Mouse (Mus musculus): ENCODE data around the gene Ptbp1. TPM values are rescaled to one million over a fixed set of nuclear protein-coding genes. Genes with fewer than 3 reads are reported as not detected.
"Not testable (repeated sequence)": the region's sequence is repeated elsewhere in the genome, so short reads cannot be mapped to it uniquely, and the experiment has no call there.

The Ptbp1 gene
- polyA plus RNA-seq, 1 experiment from 2014 or later = 141 TPM

DNA sequence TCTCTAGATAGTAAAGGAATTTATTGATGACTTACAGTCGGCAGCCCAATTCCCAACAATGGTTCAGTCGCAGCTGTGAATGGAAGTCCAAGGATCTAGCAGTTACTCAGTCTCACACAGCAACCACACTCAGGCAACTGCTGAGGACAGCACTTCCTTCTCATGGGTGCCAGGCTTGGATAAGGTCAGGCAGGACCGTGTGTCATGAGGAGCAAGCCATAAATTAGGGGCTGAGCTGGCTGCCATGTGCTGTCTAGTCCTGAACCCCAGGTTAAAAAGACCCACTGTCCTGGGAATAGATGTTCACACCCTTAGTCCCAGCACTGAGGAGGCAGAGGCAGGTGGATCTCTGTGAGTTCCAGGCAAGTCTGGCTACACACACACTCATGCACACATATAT is 30.7 kb downstream of the Ptbp1 start:
- not testable (repeated sequence) for H3K27ac ChIP-seq (replicated peaks); ATAC-seq (ENCODE audit: extremely low read depth, insufficient number of reproducible peaks, low FRiP score, low TSS enrichment); H3K9me3 ChIP-seq; H3K9ac ChIP-seq; H3K36me3 ChIP-seq; H3K4me3 ChIP-seq; H3K4me2 ChIP-seq
- 68% methylated on average over 3 of the region's 3 CpGs for WGBS
- H3K27me3 ChIP-seq (replicated peaks) = peaks cover 46% of the 10 kb centered on the region
- peaks cover 32% of the 10 kb centered on the region for H3K4me1 ChIP-seq

DNA sequence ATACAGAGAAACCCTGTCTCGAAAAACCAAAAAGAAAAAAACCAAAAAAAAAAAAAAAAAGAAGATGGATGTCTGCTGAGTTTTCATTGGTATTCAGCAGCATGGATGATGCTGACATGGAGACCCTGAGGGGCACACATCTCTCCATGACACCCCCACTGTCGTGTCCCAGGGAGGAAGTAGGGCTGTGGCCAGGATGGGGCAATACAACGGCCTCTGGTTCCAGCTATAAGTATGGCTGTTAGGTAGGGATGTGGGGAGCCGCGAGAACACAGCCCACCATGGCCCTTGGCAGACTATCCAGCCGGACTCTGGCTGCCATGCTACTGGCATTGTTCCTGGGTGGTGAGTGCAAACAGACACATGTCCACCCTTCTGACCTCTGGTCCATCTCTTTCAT is 31.8 kb downstream of the Ptbp1 start, which contains the start of gene Elane:
Gene Elane, plus strand, starts transcription at position 194 of the 400 bp plus-strand sequence.
- ATAC-seq (ENCODE audit: extremely low read depth, insufficient number of reproducible peaks, low FRiP score, low TSS enrichment) = no peak
- 75% methylated on average over 6 of the region's 6 CpGs for WGBS
- Histone ChIP-seq H3K36me3 (no peaks in the 10 kb centered on the region), H3K4me3 (no peak within 1 kb of the TSS), H3K27me3 (replicated peaks) (peaks cover 37% of the 10 kb centered on the region), H3K27ac (replicated peaks) (no peak within 1 kb of the TSS), H3K9ac (no peak within 1 kb of the TSS), H3K9me3 (no peaks in the 10 kb centered on the region), H3K4me1 (peaks cover 23% of the 10 kb centered on the region), H3K4me2 (no peak within 1 kb of the TSS)

DNA sequence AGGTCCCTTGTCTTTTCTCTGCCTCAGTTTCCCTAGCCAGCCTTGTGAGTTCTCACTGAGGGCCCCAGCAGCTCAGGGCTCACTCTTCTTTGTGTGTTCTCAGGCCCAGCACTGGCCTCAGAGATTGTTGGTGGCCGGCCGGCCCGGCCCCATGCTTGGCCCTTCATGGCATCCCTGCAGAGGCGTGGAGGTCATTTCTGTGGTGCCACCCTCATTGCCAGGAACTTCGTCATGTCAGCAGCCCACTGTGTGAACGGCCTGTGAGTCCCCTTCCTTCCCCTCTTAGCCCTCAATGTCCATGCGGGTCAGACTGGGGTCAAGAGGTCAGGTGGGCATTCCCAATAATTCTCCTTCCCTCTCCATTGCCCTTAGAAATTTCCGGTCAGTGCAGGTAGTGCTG is 32.4 kb downstream of the Ptbp1 start:
- WGBS = 62% methylated on average over 8 of the region's 8 CpGs
- H3K4me2 ChIP-seq = no peak overlapping the region
- H3K36me3 ChIP-seq = no peaks in the 10 kb centered on the region
- no peak overlapping the region for H3K27ac ChIP-seq (replicated peaks)
- no peaks in the 10 kb centered on the region for H3K9me3 ChIP-seq
- no peak overlapping the region for H3K9ac ChIP-seq
- peaks cover 38% of the 10 kb centered on the region for H3K27me3 ChIP-seq (replicated peaks)
- H3K4me1 ChIP-seq = peaks cover 20% of the 10 kb centered on the region
- H3K4me3 ChIP-seq = no peak overlapping the region
- ATAC-seq (ENCODE audit: extremely low read depth, insufficient number of reproducible peaks, low FRiP score, low TSS enrichment) = no peak

DNA sequence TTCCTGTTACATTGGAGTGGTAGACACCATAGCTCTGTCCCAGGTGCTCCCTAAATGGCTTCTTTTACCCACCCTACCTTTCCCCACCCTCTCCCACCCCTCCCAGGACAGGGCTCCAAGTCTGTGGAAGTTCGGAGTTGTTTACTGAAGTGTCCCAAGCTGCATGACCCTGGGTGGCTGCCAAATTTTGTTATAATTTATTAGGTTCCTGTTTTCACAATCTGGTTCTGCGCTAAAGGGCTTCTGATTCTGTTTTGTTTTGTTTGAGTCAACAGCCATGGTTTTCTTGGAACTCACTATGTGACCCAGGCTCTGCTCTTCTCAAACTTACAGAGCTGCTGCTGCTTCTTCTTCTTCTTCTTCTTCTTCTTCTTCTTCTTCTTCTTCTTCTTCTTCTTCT is 35.2 kb downstream of the Ptbp1 start:
- no peak overlapping the region for H3K4me2 ChIP-seq
- peaks cover 19% of the 10 kb centered on the region for H3K27me3 ChIP-seq (replicated peaks)
- no peak for ATAC-seq (ENCODE audit: extremely low read depth, insufficient number of reproducible peaks, low FRiP score, low TSS enrichment)
- 78% methylated on average over 2 of the region's 2 CpGs for WGBS
- H3K9ac ChIP-seq = no peak overlapping the region
- H3K9me3 ChIP-seq = no peaks in the 10 kb centered on the region
- H3K27ac ChIP-seq (replicated peaks) = no peak overlapping the region
- peaks cover 4% of the 10 kb centered on the region; the same call in 1 of the 2 replicates for H3K36me3 ChIP-seq
- H3K4me3 ChIP-seq = no peak overlapping the region
- H3K4me1 ChIP-seq = peaks cover 10% of the 10 kb centered on the region

DNA sequence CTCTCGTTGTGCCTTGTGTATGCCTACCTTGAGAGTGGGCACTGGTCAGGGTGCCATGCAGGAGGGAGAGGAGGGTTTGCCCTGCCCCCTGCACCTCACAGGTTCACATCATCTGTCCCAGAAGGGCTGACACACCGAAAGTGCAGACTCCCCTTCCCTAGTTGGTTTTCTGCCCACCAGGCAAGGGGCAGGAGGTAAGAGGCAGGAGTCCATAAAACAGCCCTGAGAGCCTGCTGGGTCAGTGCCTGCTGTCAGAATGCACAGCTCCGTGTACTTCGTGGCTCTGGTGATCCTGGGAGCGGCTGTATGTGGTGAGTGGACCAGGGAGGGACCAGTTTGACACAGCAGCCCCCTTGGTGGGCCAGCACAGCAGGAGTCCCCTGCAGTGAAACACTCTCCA is 36.4 kb downstream of the Ptbp1 start, which contains the start of gene Cfd:
Gene Cfd, plus strand, starts transcription at position 184 of the 400 bp plus-strand sequence.
- H3K4me3 ChIP-seq = no peak within 1 kb of the TSS
- H3K36me3 ChIP-seq = peaks cover 15% of the 10 kb centered on the region
- ATAC-seq (ENCODE audit: extremely low read depth, insufficient number of reproducible peaks, low FRiP score, low TSS enrichment) = no peak
- peaks cover 7% of the 10 kb centered on the region; the same call in 1 of the 2 replicates for H3K4me1 ChIP-seq
- H3K9ac ChIP-seq = no peak within 1 kb of the TSS
- H3K4me2 ChIP-seq = no peak within 1 kb of the TSS
- peaks cover 19% of the 10 kb centered on the region for H3K27me3 ChIP-seq (replicated peaks)
- H3K9me3 ChIP-seq = no peaks in the 10 kb centered on the region
- no peak within 1 kb of the TSS for H3K27ac ChIP-seq (replicated peaks)
- 39% methylated on average over 5 of the region's 5 CpGs for WGBS

DNA sequence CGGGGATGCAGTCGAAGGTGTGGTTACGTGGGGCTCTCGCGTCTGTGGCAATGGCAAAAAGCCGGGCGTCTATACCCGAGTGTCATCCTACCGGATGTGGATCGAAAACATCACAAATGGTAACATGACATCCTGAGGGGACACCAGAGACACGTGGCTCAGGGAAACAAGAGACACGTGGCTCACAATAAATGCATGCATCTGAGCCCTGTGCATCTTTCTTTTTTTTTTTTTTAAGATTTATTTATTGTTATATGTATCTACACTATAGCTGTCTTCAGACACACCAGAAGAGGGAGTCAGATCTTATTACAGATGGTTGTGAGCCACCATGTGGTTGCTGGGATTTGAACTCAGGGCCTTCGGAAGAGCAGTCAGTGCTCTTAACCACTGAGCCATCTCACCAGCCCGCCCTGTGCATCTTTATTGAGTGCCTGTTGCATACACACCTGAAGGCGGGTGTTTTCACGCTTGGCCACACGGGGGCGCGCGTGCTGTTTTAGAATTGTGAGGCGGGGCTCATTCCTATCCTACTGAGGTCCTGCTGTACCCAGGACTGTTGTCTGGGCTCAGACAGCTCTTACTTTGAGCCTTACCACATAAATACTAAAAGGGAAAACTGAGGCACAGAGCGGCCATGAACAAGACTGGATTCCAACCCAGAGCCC is 38.4 kb downstream of the Ptbp1 start:
- not testable (repeated sequence) for H3K4me2 ChIP-seq; H3K9me3 ChIP-seq; H3K4me1 ChIP-seq; H3K4me3 ChIP-seq; ATAC-seq (ENCODE audit: extremely low read depth, insufficient number of reproducible peaks, low FRiP score, low TSS enrichment); H3K27ac ChIP-seq (replicated peaks)
- H3K9ac ChIP-seq = 0 out of 2 replicates have a peak overlapping the region, but pooled peaks have one; percentile 5
- 41% methylated on average over 22 of the region's 22 CpGs for WGBS
- H3K36me3 ChIP-seq = peaks cover 34% of the 10 kb centered on the region
- H3K27me3 ChIP-seq (replicated peaks) = peaks cover 12% of the 10 kb centered on the region

DNA sequence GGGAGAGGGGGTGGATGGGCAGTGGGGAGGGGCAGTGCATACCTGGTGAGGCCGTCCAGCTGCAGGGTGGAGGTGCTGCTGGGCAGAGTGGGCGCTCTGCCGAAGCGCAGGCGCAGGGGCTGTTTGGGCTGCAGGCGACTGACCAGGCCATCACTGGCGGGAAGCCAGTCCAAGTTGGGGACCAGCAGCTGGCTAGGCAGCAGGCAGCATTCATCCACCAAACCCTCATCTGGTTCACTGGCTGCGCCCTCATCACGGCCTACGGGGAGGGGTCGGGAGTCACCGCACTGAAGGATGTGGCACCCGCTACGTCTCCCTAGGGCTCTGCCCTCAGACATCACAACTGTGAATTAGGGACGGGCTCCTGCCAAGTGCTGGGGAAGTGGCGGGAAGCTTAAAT is 42.1 kb downstream of the Ptbp1 start:
- Histone ChIP-seq H3K9me3 (no peaks in the 10 kb centered on the region), H3K9ac (no peak overlapping the region), H3K27ac (replicated peaks) (no peak overlapping the region), H3K36me3 (peaks cover 69% of the 10 kb centered on the region), H3K4me3 (no peak overlapping the region), H3K27me3 (replicated peaks) (peaks cover 3% of the 10 kb centered on the region; the same call in 1 of the 2 replicates), H3K4me1 (peaks cover 7% of the 10 kb centered on the region; the same call in 1 of the 2 replicates), H3K4me2 (no peak overlapping the region)
- WGBS = 88% methylated on average over 16 of the region's 16 CpGs
- no peak for ATAC-seq (ENCODE audit: extremely low read depth, insufficient number of reproducible peaks, low FRiP score, low TSS enrichment)

DNA sequence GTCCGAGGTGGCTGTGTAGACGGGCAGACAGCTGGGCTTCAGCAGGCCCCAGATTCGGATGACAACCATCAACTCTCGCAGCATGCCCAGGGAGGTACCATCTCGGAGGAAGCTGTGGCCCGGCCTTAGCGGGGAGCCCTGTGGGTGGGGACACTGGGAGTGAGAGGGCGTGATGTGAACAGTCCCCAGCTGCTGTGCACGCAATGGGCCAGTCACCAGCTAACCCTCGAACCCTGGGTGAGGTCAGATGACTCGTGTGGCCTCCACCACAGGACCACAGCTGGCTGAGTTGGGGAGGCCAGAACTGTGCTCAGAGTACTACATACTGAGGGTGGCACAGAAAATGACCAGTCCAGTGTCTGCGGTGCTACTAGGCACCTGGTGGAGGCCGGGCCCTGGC is 42.6 kb downstream of the Ptbp1 start:
- H3K9me3 ChIP-seq = no peaks in the 10 kb centered on the region
- no peak for ATAC-seq (ENCODE audit: extremely low read depth, insufficient number of reproducible peaks, low FRiP score, low TSS enrichment)
- no peak overlapping the region for H3K4me3 ChIP-seq
- H3K27ac ChIP-seq (replicated peaks) = no peak overlapping the region
- H3K9ac ChIP-seq = no peak overlapping the region
- WGBS = 83% methylated on average over 13 of the region's 13 CpGs
- H3K27me3 ChIP-seq (replicated peaks) = no peaks in the 10 kb centered on the region; the same call in 1 of the 2 replicates
- peaks cover 7% of the 10 kb centered on the region; the same call in 1 of the 2 replicates for H3K4me1 ChIP-seq
- peaks cover 74% of the 10 kb centered on the region for H3K36me3 ChIP-seq
- H3K4me2 ChIP-seq = no peak overlapping the region

DNA sequence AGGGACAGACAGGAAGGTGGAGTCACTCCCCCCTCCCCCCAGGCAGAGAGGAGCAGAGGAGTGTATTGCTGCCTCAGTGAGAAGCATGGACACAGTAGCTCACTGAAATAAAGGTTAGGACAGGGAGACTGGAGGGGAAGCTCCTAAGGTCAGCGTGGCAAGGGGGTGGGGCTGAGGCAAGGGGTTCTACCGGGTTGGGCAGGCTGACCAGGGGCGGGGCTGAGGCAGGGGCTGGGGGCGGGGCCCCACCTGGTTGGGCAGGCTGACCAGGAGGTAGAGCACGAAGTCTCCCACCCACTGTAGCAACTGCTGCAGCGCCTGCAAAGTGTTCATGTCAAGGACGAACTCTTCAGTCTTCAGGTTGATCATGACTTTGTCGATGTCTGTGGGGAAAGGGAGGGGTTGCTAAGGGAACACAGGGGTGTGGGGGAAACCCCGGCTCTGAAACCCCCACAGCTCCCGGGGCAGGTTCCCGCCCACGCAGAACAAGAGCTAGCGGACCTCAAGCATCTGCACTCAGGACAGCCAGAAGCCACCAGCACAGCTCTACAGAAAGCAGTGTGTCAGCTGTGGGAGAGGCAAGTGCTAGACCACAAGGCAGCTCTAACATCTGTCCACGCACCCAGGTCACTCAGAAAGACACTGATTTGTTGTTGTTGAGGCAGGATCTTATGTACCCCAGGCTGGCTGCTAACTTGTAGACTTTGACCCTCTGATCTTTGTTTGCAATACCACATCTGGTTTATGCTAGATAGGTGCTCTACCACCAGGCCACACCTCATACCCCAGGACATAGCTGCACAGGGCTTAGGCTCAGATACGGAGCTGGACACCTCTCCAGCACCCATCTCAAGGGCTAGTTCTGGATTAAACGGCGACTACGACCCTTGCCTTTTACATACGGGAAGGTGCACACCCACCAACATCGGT is 43.4 kb downstream of the Ptbp1 start:
- peaks cover 7% of the 10 kb centered on the region; the same call in 1 of the 2 replicates for H3K4me1 ChIP-seq
- 48% methylated on average over 20 of the region's 20 CpGs for WGBS
- ATAC-seq (ENCODE audit: extremely low read depth, insufficient number of reproducible peaks, low FRiP score, low TSS enrichment) = no peak
- peaks cover 81% of the 10 kb centered on the region for H3K36me3 ChIP-seq
- no peak overlapping the region for H3K27ac ChIP-seq (replicated peaks)
- H3K9me3 ChIP-seq = no peaks in the 10 kb centered on the region
- H3K9ac ChIP-seq = no peak overlapping the region
- no peak overlapping the region for H3K4me2 ChIP-seq
- H3K4me3 ChIP-seq = no peak overlapping the region
- H3K27me3 ChIP-seq (replicated peaks) = no peaks in the 10 kb centered on the region

DNA sequence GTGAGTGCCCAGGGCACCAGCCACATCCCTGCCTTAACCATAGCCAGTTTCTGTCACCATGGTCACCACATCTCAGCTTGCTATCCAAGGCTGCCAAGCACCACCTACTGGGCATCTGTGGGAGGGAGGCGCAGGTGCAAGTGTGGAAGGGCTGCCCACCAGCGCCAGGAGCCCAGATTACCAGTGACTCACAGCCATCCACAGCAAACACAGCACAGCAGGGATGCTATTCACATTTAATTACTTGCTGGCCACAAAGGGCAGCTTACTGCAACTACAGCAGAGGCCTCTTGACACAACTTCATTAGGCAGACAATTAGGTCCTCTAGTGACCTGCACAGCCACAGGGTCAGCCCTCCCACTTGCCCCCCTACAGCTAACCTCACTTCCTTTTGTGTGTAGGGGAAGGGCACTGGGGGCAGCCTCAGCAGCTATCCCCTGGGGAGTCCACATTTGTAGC is 46.8 kb downstream of the Ptbp1 start:
- peaks cover 97% of the 10 kb centered on the region for H3K36me3 ChIP-seq
- WGBS = 83% methylated on average over 2 of the region's 2 CpGs
- no peaks in the 10 kb centered on the region for H3K9me3 ChIP-seq

DNA sequence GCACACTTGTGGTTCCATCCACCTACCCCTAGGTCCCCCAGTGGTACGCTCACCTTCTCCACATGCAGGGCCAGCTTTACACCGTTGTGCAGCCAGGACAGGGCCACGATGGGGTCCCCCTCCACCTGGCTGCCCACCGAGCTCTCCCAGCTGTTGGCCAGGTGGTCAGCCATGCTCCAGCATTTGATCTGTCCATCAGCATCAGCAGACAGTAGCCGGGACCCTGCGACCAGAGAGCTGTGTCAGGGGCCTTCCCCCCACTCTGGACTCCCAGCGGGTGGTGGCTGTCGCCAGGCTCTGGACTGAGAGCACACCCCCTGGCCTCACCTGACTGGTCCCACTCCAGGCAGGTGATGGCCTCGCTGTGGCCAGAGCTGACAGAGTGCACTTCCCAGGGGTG is 52.5 kb downstream of the Ptbp1 start:
- Histone ChIP-seq H3K9me3 (no peaks in the 10 kb centered on the region), H3K9ac (no peak overlapping the region), H3K27me3 (replicated peaks) (no peaks in the 10 kb centered on the region), H3K4me3 (no peak overlapping the region), H3K27ac (replicated peaks) (no peak overlapping the region), H3K4me1 (peaks cover 15% of the 10 kb centered on the region), H3K4me2 (no peak overlapping the region), H3K36me3 (peaks cover 70% of the 10 kb centered on the region)
- ATAC-seq (ENCODE audit: extremely low read depth, insufficient number of reproducible peaks, low FRiP score, low TSS enrichment) = no peak
- 94% methylated on average over 9 of the region's 9 CpGs for WGBS

More for the DNA sequence above, 46.8 kb downstream of the Ptbp1 start:
- Histone ChIP-seq H3K27me3 (replicated peaks) (no peaks in the 10 kb centered on the region), H3K4me1 (no peaks in the 10 kb centered on the region), H3K9ac (no peak overlapping the region), H3K4me3 (no peak overlapping the region), H3K27ac (replicated peaks) (no peak overlapping the region), H3K4me2 (no peak overlapping the region)
- no peak for ATAC-seq (ENCODE audit: extremely low read depth, insufficient number of reproducible peaks, low FRiP score, low TSS enrichment)

All from heart, embryonic 13.5 days (tissue).